Mouse (Mus musculus) C2C12 (cell line): ENCODE results near the gene Amotl2. TPM values are rescaled to one million over a fixed set of nuclear protein-coding genes. Genes with fewer than 3 reads are reported as not detected.

ENCODE experiments used
- H3K27me3 ChIP-seq: one replicate; pipeline ENCODE4 v1.6.1; 2011; ENCODE audit not compliant: control insufficient read depth, insufficient read depth, insufficient read length
- H3K36me3 ChIP-seq: one replicate; pipeline ENCODE4 v1.6.1; 2011; ENCODE audit not compliant: control insufficient read depth, insufficient read depth
- H3K4me3 ChIP-seq: one replicate; pipeline ENCODE4 v1.5.1; 2011; ENCODE audit warnings: mild to moderate bottlenecking, control low read depth; ENCODE audit not compliant: poor library complexity, insufficient read depth, severe bottlenecking
- H3K79me2 ChIP-seq: one replicate; pipeline ENCODE4 v1.6.1; 2011; ENCODE audit not compliant: control insufficient read depth, insufficient read depth
- H3K79me3 ChIP-seq: one replicate; pipeline ENCODE4 v1.6.1; 2011; ENCODE audit warnings: low read depth, control low read depth
- H3ac ChIP-seq: one replicate; pipeline ENCODE3; 2011; ENCODE audit warnings: low read depth; ENCODE audit not compliant: control insufficient read depth, insufficient read length
- CEBPB ChIP-seq: IDR thresholded peaks from one replicate; pipeline ENCODE4 v1.6.1; 2011; ENCODE audit warnings: low read depth, mild to moderate bottlenecking, control low read depth, moderate library complexity
- CTCF ChIP-seq: IDR thresholded peaks from one replicate; pipeline ENCODE4 v1.5.1; 2011; ENCODE audit not compliant: control insufficient read depth, insufficient read depth, insufficient read length
- FOSL1 ChIP-seq: IDR thresholded peaks from one replicate; pipeline ENCODE4 v1.8.0; 2011; ENCODE audit warnings: mild to moderate bottlenecking, low read length; ENCODE audit not compliant: poor library complexity, insufficient read depth, severe bottlenecking
- MAX ChIP-seq: IDR thresholded peaks from one replicate; pipeline ENCODE4 v1.6.1; 2011; ENCODE audit warnings: mild to moderate bottlenecking, control low read depth
- MYOD1 ChIP-seq: IDR thresholded peaks from one replicate; pipeline ENCODE4 v1.6.1; 2011; ENCODE audit warnings: low read depth; ENCODE audit not compliant: control insufficient read depth, insufficient read length
- MYOG ChIP-seq: IDR thresholded peaks from one replicate; pipeline ENCODE4 v1.6.1; 2011; ENCODE audit not compliant: control insufficient read depth, insufficient read length; ENCODE audit errors: extremely low read depth
- USF1 ChIP-seq: IDR thresholded peaks from one replicate; pipeline ENCODE4 v1.6.1; 2011; ENCODE audit warnings: low read depth, mild to moderate bottlenecking, control low read depth, moderate library complexity
- polyA plus RNA-seq: library from polyadenylated mRNA; unstranded; fragments of >200 nt; fragmentation: generic; extraction: Trizol; gene quantifications from one replicate; pipeline ENCODE4 v1.2.1, GENCODE M21; 2012; ENCODE audit warnings: missing spikeins

Amotl2 gene
- polyA plus RNA-seq, 1 experiment = 61.0 TPM

GRCm38 (mm10) chr9:102751632-102752303 lies 35.3 kb downstream of the Amotl2 start:
- Histone ChIP-seq H3K79me2 (no peaks in the 10 kb centered on the region), H3K79me3 (no peaks in the 10 kb centered on the region), H3K36me3 (no peaks in the 10 kb centered on the region), H3K4me3 (no peak overlapping the region), H3K27me3 (no peaks in the 10 kb centered on the region), H3ac (no peak overlapping the region)
- TF ChIP-seq CTCF (no peak), FOSL1 (no peak), CEBPB (no peak), MYOD1 (no peak), MAX (no peak), MYOG (no peak), USF1 (no peak)

GRCm38 (mm10) chr9:102753299-102753698 lies 36.8 kb downstream of the Amotl2 start:
- no peaks in the 10 kb centered on the region for H3K36me3 ChIP-seq
- no peaks in the 10 kb centered on the region for H3K27me3 ChIP-seq
- H3K4me3 ChIP-seq = no peak overlapping the region
- H3ac ChIP-seq = no peak overlapping the region
- no peaks in the 10 kb centered on the region for H3K79me2 ChIP-seq
- TF ChIP-seq MAX (no peak), FOSL1 (no peak), CEBPB (no peak), MYOG (no peak), MYOD1 (no peak), USF1 (no peak), CTCF (no peak)
- H3K79me3 ChIP-seq = no peaks in the 10 kb centered on the region

GRCm38 (mm10) chr9:102755161-102755560 lies 38.7 kb downstream of the Amotl2 start:
- no peaks in the 10 kb centered on the region for H3K36me3 ChIP-seq
- H3ac ChIP-seq = no peak overlapping the region
- no peak overlapping the region for H3K4me3 ChIP-seq
- H3K79me2 ChIP-seq = no peaks in the 10 kb centered on the region
- TF ChIP-seq MYOG = no peak
- TF ChIP-seq CEBPB = peak; percentile 16
- no peaks in the 10 kb centered on the region for H3K79me3 ChIP-seq
- H3K27me3 ChIP-seq = no peaks in the 10 kb centered on the region

GRCm38 (mm10) chr9:102755591-102756270 lies 39.3 kb downstream of the Amotl2 start:
- Histone ChIP-seq H3K79me2 (no peaks in the 10 kb centered on the region), H3K36me3 (no peaks in the 10 kb centered on the region), H3K79me3 (no peaks in the 10 kb centered on the region), H3K4me3 (no peak overlapping the region), H3ac (no peak overlapping the region), H3K27me3 (no peaks in the 10 kb centered on the region)
- TF ChIP-seq FOSL1 (no peak), MAX (no peak), CTCF (no peak), USF1 (no peak), MYOG (no peak), MYOD1 (no peak), CEBPB (no peak)

- TF ChIP-seq FOSL1 (no peak), MYOD1 (no peak), USF1 (no peak), CTCF (no peak), MAX (no peak), CEBPB (no peak), MYOG (no peak)
- no peak overlapping the region for H3ac ChIP-seq
These were observed 39.9 kb downstream of the Amotl2 start for GRCm38 (mm10) chr9:102756352-102756751.

GRCm38 (mm10) chr9:102758851-102759250 lies 42.4 kb downstream of the Amotl2 start:
- Histone ChIP-seq H3K27me3 (no peaks in the 10 kb centered on the region), H3K36me3 (no peaks in the 10 kb centered on the region), H3K79me2 (no peaks in the 10 kb centered on the region), H3ac (no peak overlapping the region), H3K4me3 (no peak overlapping the region), H3K79me3 (no peaks in the 10 kb centered on the region)
- no peak for TF ChIP-seq CTCF
- no peak for TF ChIP-seq CEBPB
- no peak for TF ChIP-seq MYOG
- no peak for TF ChIP-seq MYOD1
- TF ChIP-seq USF1 = no peak
- no peak for TF ChIP-seq FOSL1
- no peak for TF ChIP-seq MAX

More at GRCm38 (mm10) chr9:102756352-102756751, 39.9 kb downstream of the Amotl2 start:
- no peaks in the 10 kb centered on the region for H3K79me3 ChIP-seq
- no peaks in the 10 kb centered on the region for H3K27me3 ChIP-seq
- no peaks in the 10 kb centered on the region for H3K79me2 ChIP-seq
- no peak overlapping the region for H3K4me3 ChIP-seq
- H3K36me3 ChIP-seq = no peaks in the 10 kb centered on the region
